Mouse (Mus musculus): Measurements from ENCODE around the gene Mrpl18. TPM values are rescaled to one million over a fixed set of nuclear protein-coding genes. Genes with fewer than 3 reads are reported as not detected.

The Mrpl18 gene
- polyA plus RNA-seq (2012; fragmentation: generic; extraction: Trizol), result 10 to 100 TPM; 40.5 to 66.4 TPM

GRCm38 (mm10) chr17:12915881-12916583 is at the start of gene Mrpl18:
Gene Mrpl18, minus strand, starts transcription at chr17:12916345.

GRCm38 (mm10) chr17:12960331-12960873 is 44.3 kb upstream of the Mrpl18 start, which contains the start of gene Acat2:
Gene Acat2, minus strand, starts transcription at chr17:12960747.

GRCm38 (mm10) chr17:12940151-12940805 is 24.1 kb upstream of the Mrpl18 start, which contains the start of gene Acat3:
Gene Acat3, minus strand, starts transcription at chr17:12940600.

GRCm38 (mm10) chr17:12915488-12915880 is 661 bp downstream of the Mrpl18 start, which contains the start of gene Tcp1:
Gene Tcp1, plus strand, starts transcription at chr17:12915701.

GRCm38 (mm10) chr17:12909361-12910280 is 6.5 kb downstream of the Mrpl18 start, which contains the start of gene Pnldc1:
Gene Pnldc1, minus strand, starts transcription at chr17:12910230.

GRCm38 (mm10) chr17:12875734-12876133 is 40.4 kb downstream of the Mrpl18 start, which contains the start of gene Mrgprh:
Gene Mrgprh, plus strand, starts transcription at chr17:12876034.

GRCm38 (mm10) chr17:12868043-12868442 is 48.1 kb downstream of the Mrpl18 start, which contains the start of gene Mas1:
Gene Mas1, minus strand, starts transcription at chr17:12868143.

Other genes starting within 250 kb of the Mrpl18 start
- under 1 TPM in 1 of 2 experiments, not detected in 1; 0.15 TPM for gene Slc22a1, start 240.5 kb downstream of the Mrpl18 start, polyA plus RNA-seq (2012; fragmentation: generic; extraction: Trizol)
- 10 to 100 TPM in 1 of 2 experiments, 1 to 10 TPM in 1; 1.1 to 34.1 TPM for gene Igf2r, start 146.7 kb downstream of the Mrpl18 start, polyA plus RNA-seq (2012; fragmentation: generic; extraction: Trizol)
- gene Mas1, start 48.2 kb downstream of the Mrpl18 start, polyA plus RNA-seq (2012; fragmentation: generic; extraction: Trizol), result under 1 TPM in 1 of 2 experiments, not detected in 1; 0.18 TPM
- not detected for gene Mrgprh, start 40.3 kb downstream of the Mrpl18 start, polyA plus RNA-seq (2012; fragmentation: generic; extraction: Trizol)
- gene Pnldc1, start 6.1 kb downstream of the Mrpl18 start, polyA plus RNA-seq (2012; fragmentation: generic; extraction: Trizol), result 1 to 10 TPM in 1 of 2 experiments, under 1 TPM in 1; 0.09 to 1.3 TPM
- 100 to 1,000 TPM; 164 to 184 TPM for gene Tcp1, start 644 bp downstream of the Mrpl18 start, polyA plus RNA-seq (2012; fragmentation: generic; extraction: Trizol)
- 1 to 10 TPM in 1 of 2 experiments, under 1 TPM in 1; 0.78 to 9.4 TPM for gene Acat3, start 24.3 kb upstream of the Mrpl18 start, polyA plus RNA-seq (2012; fragmentation: generic; extraction: Trizol)
- gene Acat2, start 44.4 kb upstream of the Mrpl18 start, polyA plus RNA-seq (2012; fragmentation: generic; extraction: Trizol), result 100 to 1,000 TPM in 1 of 2 experiments, 10 to 100 TPM in 1; 75.1 to 110 TPM
- gene Wtap, start 77.8 kb upstream of the Mrpl18 start, polyA plus RNA-seq (2012; fragmentation: generic; extraction: Trizol), result 10 to 100 TPM in 1 of 2 experiments, 1 to 10 TPM in 1; 3.6 to 24.0 TPM
- 10 to 100 TPM; 63.9 to 94.5 TPM for gene Sod2, start 90.5 kb upstream of the Mrpl18 start, polyA plus RNA-seq (2012; fragmentation: generic; extraction: Trizol)
- gene Gpr31b, start 136.0 kb upstream of the Mrpl18 start, polyA plus RNA-seq (2012; fragmentation: generic; extraction: Trizol), result not detected
- gene Tcp10b, start 144.8 kb upstream of the Mrpl18 start, polyA plus RNA-seq (2012; fragmentation: generic; extraction: Trizol), result not detected
- not detected for gene Unc93a, start 215.5 kb upstream of the Mrpl18 start, polyA plus RNA-seq (2012; fragmentation: generic; extraction: Trizol)